Mouse (Mus musculus): Measurements from ENCODE around the gene Bfsp2. TPM values are rescaled to one million over a fixed set of nuclear protein-coding genes. Genes with fewer than 3 reads are reported as not detected.
"Not testable (repeated sequence)": the region's sequence is repeated elsewhere in the genome, so short reads cannot be mapped to it uniquely, and the experiment has no call there.

Gene Bfsp2
- total RNA-seq, 2 experiments from 2014 or later, result 2.6 to 3.7 TPM

- no peak for TF ChIP-seq CTCF (IDR thresholded peaks at IDR 0.05)
- peak overlapping the region; percentile 30; the same call in 1 of the 2 replicates for H3K4me3 ChIP-seq
- H3K27ac ChIP-seq, result peak overlapping the region; percentile 28; the same call in 1 of the 2 replicates
- intact Hi-C loops (cut with DNase I), result no loop called here
- DNase-seq (ENCODE audit: extremely low spot score in 1 of 2, low spot score in 2 of 2), result no peak
These were observed 56.8 kb downstream of the Bfsp2 start for GRCm38 (mm10) chr9:103423384-103423783.

- no peak for TF ChIP-seq CTCF (IDR thresholded peaks at IDR 0.05)
- H3K4me3 ChIP-seq, result peak overlapping the region; percentile 30; the same call in 1 of the 2 replicates
- DNase-seq (ENCODE audit: extremely low spot score in 1 of 2, low spot score in 2 of 2), result no peak
These were observed 57.4 kb downstream of the Bfsp2 start for GRCm38 (mm10) chr9:103422847-103423246.

GRCm38 (mm10) chr9:103420844-103421243 lies 59.4 kb downstream of the Bfsp2 start:
- intact Hi-C loops (cut with DNase I), result no loop called here
- no peak for TF ChIP-seq CTCF (IDR thresholded peaks at IDR 0.05)
- Histone ChIP-seq H3K27ac (no peak overlapping the region), H3K4me3 (no peak overlapping the region)
- DNase-seq (ENCODE audit: extremely low spot score in 1 of 2, low spot score in 2 of 2), result no peak

More at GRCm38 (mm10) chr9:103422847-103423246, 57.4 kb downstream of the Bfsp2 start:
- peak overlapping the region; percentile 47; the same call in 1 of the 2 replicates for H3K27ac ChIP-seq
- intact Hi-C loops (cut with DNase I), result no loop called here

GRCm38 (mm10) chr9:103418786-103419185 lies 61.4 kb downstream of the Bfsp2 start:
- DNase-seq (ENCODE audit: extremely low spot score in 1 of 2, low spot score in 2 of 2), result no peak
- Histone ChIP-seq H3K4me3 (no peak overlapping the region), H3K27ac (no peak overlapping the region)
- no peak for TF ChIP-seq CTCF (IDR thresholded peaks at IDR 0.05)
- intact Hi-C loops (cut with DNase I), result no loop called here

- DNase-seq (ENCODE audit: extremely low spot score in 1 of 2, low spot score in 2 of 2); H3K27ac ChIP-seq; H3K4me3 ChIP-seq; intact Hi-C loops (cut with DNase I): not testable (repeated sequence)
These were observed 62.0 kb downstream of the Bfsp2 start for GRCm38 (mm10) chr9:103418267-103418666.

- DNase-seq (ENCODE audit: extremely low spot score in 1 of 2, low spot score in 2 of 2), result no peak
- intact Hi-C loops (cut with DNase I), result no loop called here
- Histone ChIP-seq H3K27ac (no peak overlapping the region), H3K4me3 (no peak overlapping the region)
- no peak for TF ChIP-seq CTCF (IDR thresholded peaks at IDR 0.05)
These were observed 66.8 kb downstream of the Bfsp2 start for GRCm38 (mm10) chr9:103413457-103413856.

GRCm38 (mm10) chr9:103409119-103409518 lies 71.1 kb downstream of the Bfsp2 start:
- no peak for DNase-seq (ENCODE audit: extremely low spot score in 1 of 2, low spot score in 2 of 2)

GRCm38 (mm10) chr9:103408136-103408777 lies 72.0 kb downstream of the Bfsp2 start:
- H3K27ac ChIP-seq, result no peak overlapping the region
- DNase-seq (ENCODE audit: extremely low spot score in 1 of 2, low spot score in 2 of 2), result no peak
- TF ChIP-seq CTCF (IDR thresholded peaks at IDR 0.05), result no peak
- intact Hi-C loops (cut with DNase I), result no loop called here
- H3K4me3 ChIP-seq, result no peak overlapping the region

More at GRCm38 (mm10) chr9:103409119-103409518, 71.1 kb downstream of the Bfsp2 start:
- Histone ChIP-seq H3K27ac (no peak overlapping the region), H3K4me3 (no peak overlapping the region)
- no peak for TF ChIP-seq CTCF (IDR thresholded peaks at IDR 0.05)
- intact Hi-C loops (cut with DNase I), result no loop called here

- Histone ChIP-seq H3K4me3 (no peak overlapping the region), H3K27ac (no peak overlapping the region)
- no peak for DNase-seq (ENCODE audit: extremely low spot score in 1 of 2, low spot score in 2 of 2)
- TF ChIP-seq CTCF (IDR thresholded peaks at IDR 0.05), result no peak
- intact Hi-C loops (cut with DNase I), result no loop called here
These were observed 76.8 kb downstream of the Bfsp2 start for GRCm38 (mm10) chr9:103403331-103403973.

GRCm38 (mm10) chr9:103398509-103399157 lies 81.6 kb downstream of the Bfsp2 start:
- intact Hi-C loops (cut with DNase I), result no loop called here
- TF ChIP-seq CTCF (IDR thresholded peaks at IDR 0.05), result no peak

GRCm38 (mm10) chr9:103393256-103393655 lies 87.0 kb downstream of the Bfsp2 start:
- Histone ChIP-seq H3K27ac (no peak overlapping the region), H3K4me3 (no peak overlapping the region)
- no peak for DNase-seq (ENCODE audit: extremely low spot score in 1 of 2, low spot score in 2 of 2)
- no peak for TF ChIP-seq CTCF (IDR thresholded peaks at IDR 0.05)
- intact Hi-C loops (cut with DNase I), result no loop called here

More at GRCm38 (mm10) chr9:103398509-103399157, 81.6 kb downstream of the Bfsp2 start:
- Histone ChIP-seq H3K4me3 (no peak overlapping the region), H3K27ac (no peak overlapping the region)
- DNase-seq (ENCODE audit: extremely low spot score in 1 of 2, low spot score in 2 of 2), result peak in 1 of 2 experiments; percentile 12

GRCm38 (mm10) chr9:103391796-103392372 lies 88.3 kb downstream of the Bfsp2 start:
- no peak for TF ChIP-seq CTCF (IDR thresholded peaks at IDR 0.05)
- H3K4me3 ChIP-seq, result no peak overlapping the region
- intact Hi-C loops (cut with DNase I), result no loop called here
- DNase-seq (ENCODE audit: extremely low spot score in 1 of 2, low spot score in 2 of 2), result no peak
- H3K27ac ChIP-seq, result no peak overlapping the region

Data from left cerebral cortex, adult 2 months (tissue).